Mouse (Mus musculus) cortical plate, adult 2 months (tissue): Measurements from ENCODE around the gene Ucp1.

Source experiments
- CTCF ChIP-seq: fragments of 200-500 bp; IDR thresholded peaks from 2 replicates; pipeline ENCODE4 v1.5.1; 2011; ENCODE audit warnings: mild to moderate bottlenecking, control low read depth, low read length; ENCODE audit not compliant: insufficient read depth; ENCODE audit errors: extremely low read depth
- POLR2A ChIP-seq: fragments of 200-500 bp; IDR thresholded peaks from 2 replicates; pipeline ENCODE4 v1.6.1; 2011; ENCODE audit warnings: mild to moderate bottlenecking, low read length, control low read depth; ENCODE audit not compliant: insufficient read depth; ENCODE audit errors: extremely low read depth

GRCm38 (mm10) chr8:83271172-83271571 lies 19.0 kb upstream of the Ucp1 start:
- no peak for TF ChIP-seq POLR2A
- no peak for TF ChIP-seq CTCF
